Mouse (Mus musculus): ENCODE measurements around the gene Ly6g6d. TPM values are rescaled to one million over a fixed set of nuclear protein-coding genes. Genes with fewer than 3 reads are reported as not detected.
"Not testable (repeated sequence)": the region's sequence is repeated elsewhere in the genome, so short reads cannot be mapped to it uniquely, and the experiment has no call there.

Ly6g6d gene
- polyA plus RNA-seq (2012; ENCODE audit: insufficient read depth, low replicate concordance) = 79.9 and 106 TPM in 2 replicates

GRCm38 (mm10) chr17:35077786-35078233 is at the start of gene Ly6g6d:
Ly6g6d (minus strand) TSS chr17:35078065.
- H3K4me1 ChIP-seq = peaks cover 90% of the 10 kb centered on the region
- H3K36me3 ChIP-seq (replicated peaks; ENCODE audit: low read length) = peaks cover 75% of the 10 kb centered on the region
- no peaks in the 10 kb centered on the region for H3K27me3 ChIP-seq (replicated peaks)
- H3K4me3 ChIP-seq (replicated peaks) = peak within 1 kb of the TSS; percentile 86
- H3K9me3 ChIP-seq = 0 out of 2 replicates have a peak, but pooled peaks cover 3% of the 10 kb centered on the region
- no peak for TF ChIP-seq FLI1 (IDR thresholded peaks at IDR 0.05; ENCODE audit: low read length)
- no peak for TF ChIP-seq GATA1 (IDR thresholded peaks at IDR 0.05; ENCODE audit: borderline replicate concordance, low read length)

DNA sequence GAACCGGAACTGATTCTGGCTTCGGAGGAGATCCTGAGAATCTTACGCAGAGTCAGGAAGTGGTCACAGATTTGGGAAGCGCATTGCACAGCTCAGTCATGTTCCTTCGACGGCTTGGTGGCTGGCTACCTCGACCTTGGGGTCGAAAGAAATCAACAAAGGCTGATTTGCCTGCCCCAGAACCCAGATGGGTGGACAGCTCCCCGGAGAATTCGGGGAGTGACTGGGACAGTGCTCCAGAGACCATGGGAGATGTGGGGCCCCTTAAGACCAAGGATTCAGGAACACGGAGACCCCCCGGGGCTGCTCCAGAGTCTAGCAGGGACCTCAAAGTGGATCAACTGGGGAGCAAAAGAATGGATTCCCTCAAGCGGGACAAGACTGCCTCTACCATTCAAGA is 49.2 kb upstream of the Ly6g6d start:
- H3K4me1 ChIP-seq = peaks cover 76% of the 10 kb centered on the region
- no peaks in the 10 kb centered on the region for H3K9me3 ChIP-seq
- H3K36me3 ChIP-seq (replicated peaks; ENCODE audit: low read length) = peaks cover 59% of the 10 kb centered on the region
- TF ChIP-seq GATA1 (IDR thresholded peaks at IDR 0.05; ENCODE audit: borderline replicate concordance, low read length) (no peak), FLI1 (IDR thresholded peaks at IDR 0.05; ENCODE audit: low read length) (no peak)
- H3K27me3 ChIP-seq (replicated peaks) = no peaks in the 10 kb centered on the region
- peak overlapping the region; percentile 96 for H3K4me3 ChIP-seq (replicated peaks)

- H3K4me1 ChIP-seq = peaks cover 74% of the 10 kb centered on the region
- no peaks in the 10 kb centered on the region for H3K27me3 ChIP-seq (replicated peaks)
- H3K9me3 ChIP-seq = no peaks in the 10 kb centered on the region
- TF ChIP-seq GATA1 (IDR thresholded peaks at IDR 0.05; ENCODE audit: borderline replicate concordance, low read length) (no peak), FLI1 (IDR thresholded peaks at IDR 0.05; ENCODE audit: low read length) (no peak; the same call in 1 of the 2 replicates)
- peaks cover 56% of the 10 kb centered on the region for H3K36me3 ChIP-seq (replicated peaks; ENCODE audit: low read length)
- H3K4me3 ChIP-seq (replicated peaks) = peak within 1 kb of the TSS; percentile 96
Measured at GRCm38 (mm10) chr17:35126206-35126611, 48.3 kb upstream of the Ly6g6d start, which contains the start of gene D17H6S53E. D17H6S53E (plus strand) TSS chr17:35126373.

DNA sequence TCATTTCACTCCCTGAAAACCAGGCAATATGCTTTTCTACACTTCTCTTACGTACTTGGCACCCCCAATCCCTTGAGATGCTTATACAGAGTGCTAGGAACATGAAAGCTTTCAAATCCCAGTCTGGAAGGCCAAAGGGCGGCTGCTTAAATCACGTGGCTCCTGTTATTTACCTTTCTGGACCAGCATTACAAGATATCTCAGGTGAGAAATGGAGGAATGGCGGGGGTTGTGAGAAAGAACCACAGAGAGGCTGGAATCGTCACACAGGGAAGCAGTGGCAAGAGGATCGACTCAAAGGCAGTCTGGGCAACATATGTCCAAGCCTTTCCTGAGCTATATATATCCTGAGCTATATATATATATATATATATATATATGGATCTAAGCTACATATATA is 47.7 kb upstream of the Ly6g6d start:
- peaks cover 50% of the 10 kb centered on the region for H3K36me3 ChIP-seq (replicated peaks; ENCODE audit: low read length)
- H3K9me3 ChIP-seq = no peaks in the 10 kb centered on the region
- no peak for TF ChIP-seq FLI1 (IDR thresholded peaks at IDR 0.05; ENCODE audit: low read length)
- TF ChIP-seq GATA1 (IDR thresholded peaks at IDR 0.05; ENCODE audit: borderline replicate concordance, low read length) = no peak
- H3K27me3 ChIP-seq (replicated peaks) = no peaks in the 10 kb centered on the region
- peaks cover 69% of the 10 kb centered on the region for H3K4me1 ChIP-seq
- H3K4me3 ChIP-seq (replicated peaks) = peak overlapping the region; percentile 96

- Histone ChIP-seq H3K27me3 (replicated peaks) (no peaks in the 10 kb centered on the region), H3K9me3 (no peaks in the 10 kb centered on the region), H3K36me3 (replicated peaks; ENCODE audit: low read length) (peaks cover 46% of the 10 kb centered on the region), H3K4me1 (peaks cover 69% of the 10 kb centered on the region), H3K4me3 (replicated peaks) (peak overlapping the region; percentile 96)
- no peak for TF ChIP-seq FLI1 (IDR thresholded peaks at IDR 0.05; ENCODE audit: low read length)
- TF ChIP-seq GATA1 (IDR thresholded peaks at IDR 0.05; ENCODE audit: borderline replicate concordance, low read length) = no peak
Measured at GRCm38 (mm10) chr17:35125081-35125480, 47.2 kb upstream of the Ly6g6d start.

DNA sequence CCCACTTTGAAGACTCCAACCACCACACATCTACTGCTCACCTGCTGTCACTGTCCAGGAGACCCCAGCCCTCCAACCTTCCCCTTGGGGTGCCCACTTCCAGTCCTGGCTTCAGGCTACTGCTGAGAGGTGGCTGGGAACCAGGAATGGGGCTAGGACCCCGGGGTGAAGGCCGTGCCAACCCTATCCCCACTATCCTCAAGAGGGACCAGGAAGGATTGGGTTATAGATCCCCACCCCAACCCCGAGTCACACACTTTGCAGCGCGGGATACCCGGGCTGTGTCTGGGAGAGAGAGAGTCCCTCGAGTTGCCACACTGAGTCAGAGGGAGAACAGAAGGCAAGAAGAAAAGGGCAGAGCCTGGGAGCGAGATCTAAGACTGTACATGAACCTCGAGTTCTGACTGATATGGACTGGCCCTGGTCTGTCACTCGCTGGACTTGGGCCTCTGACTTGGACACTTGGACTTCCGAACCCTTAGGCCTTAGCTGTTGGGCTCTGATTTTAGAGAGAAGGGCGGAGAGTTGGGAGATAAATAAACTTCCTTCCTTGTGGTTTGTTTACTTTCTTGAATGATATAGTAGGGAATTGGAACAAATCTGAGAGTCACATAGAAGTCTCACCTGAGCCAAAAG is 46.5 kb upstream of the Ly6g6d start:
- not testable (repeated sequence) for H3K27me3 ChIP-seq (replicated peaks); H3K4me3 ChIP-seq (replicated peaks); H3K9me3 ChIP-seq
- peaks cover 71% of the 10 kb centered on the region for H3K4me1 ChIP-seq
- peaks cover 48% of the 10 kb centered on the region for H3K36me3 ChIP-seq (replicated peaks; ENCODE audit: low read length)

DNA sequence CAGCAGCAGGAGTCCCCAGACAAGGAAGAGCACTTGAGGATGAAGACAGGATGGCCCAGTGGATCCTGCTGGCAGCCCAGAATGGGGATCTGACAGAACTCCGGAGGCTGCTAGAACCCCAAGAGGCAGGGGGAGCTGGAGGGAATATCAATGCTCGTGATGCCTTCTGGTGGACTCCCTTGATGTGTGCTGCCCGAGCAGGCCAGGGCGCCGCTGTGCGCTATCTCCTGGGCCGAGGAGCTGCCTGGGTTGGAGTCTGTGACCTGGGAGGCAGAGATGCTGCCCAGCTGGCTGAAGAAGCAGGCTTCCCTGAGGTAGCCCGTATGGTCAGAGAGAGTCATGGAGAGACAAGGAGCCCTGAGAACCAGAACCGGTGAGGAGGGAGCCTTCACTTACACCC is 45.4 kb upstream of the Ly6g6d start:
- H3K9me3 ChIP-seq; H3K27me3 ChIP-seq (replicated peaks); H3K4me3 ChIP-seq (replicated peaks): not testable (repeated sequence)
- peaks cover 47% of the 10 kb centered on the region for H3K36me3 ChIP-seq (replicated peaks; ENCODE audit: low read length)
- H3K4me1 ChIP-seq = peaks cover 64% of the 10 kb centered on the region

DNA sequence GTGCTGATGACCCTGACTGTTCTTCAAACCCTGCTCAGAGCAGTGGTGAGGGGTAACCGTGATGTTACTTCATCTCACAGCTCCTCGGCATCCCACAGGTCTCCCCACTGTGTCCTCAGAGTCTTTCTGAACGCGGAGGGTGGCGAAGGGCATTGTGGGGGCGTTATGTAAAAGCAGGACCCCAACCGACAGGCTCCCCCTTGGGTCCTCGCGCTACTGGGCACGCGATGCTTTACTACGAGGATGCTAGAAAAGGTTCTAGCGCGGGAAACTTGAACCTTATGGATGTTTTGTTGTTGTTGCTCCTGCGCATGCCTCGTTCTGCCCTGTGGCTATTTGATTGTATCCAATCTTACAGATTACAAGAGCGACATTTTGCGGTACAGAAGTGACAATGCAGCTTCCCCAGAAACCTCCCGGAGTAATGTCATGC is 44.0 kb upstream of the Ly6g6d start, which contains the start of gene Csnk2b:
Gene Csnk2b (minus strand): TSS at position 183 of the 433 bp plus-strand sequence.
- Histone ChIP-seq H3K4me3 (replicated peaks) (peak within 1 kb of the TSS; percentile 99), H3K36me3 (replicated peaks; ENCODE audit: low read length) (peaks cover 51% of the 10 kb centered on the region), H3K4me1 (peaks cover 61% of the 10 kb centered on the region), H3K9me3 (no peaks in the 10 kb centered on the region), H3K27me3 (replicated peaks) (no peaks in the 10 kb centered on the region)
- TF ChIP-seq GATA1 (IDR thresholded peaks at IDR 0.05; ENCODE audit: borderline replicate concordance, low read length) (no peak), FLI1 (IDR thresholded peaks at IDR 0.05; ENCODE audit: low read length) (no peak; the same call in 1 of the 2 replicates)

DNA sequence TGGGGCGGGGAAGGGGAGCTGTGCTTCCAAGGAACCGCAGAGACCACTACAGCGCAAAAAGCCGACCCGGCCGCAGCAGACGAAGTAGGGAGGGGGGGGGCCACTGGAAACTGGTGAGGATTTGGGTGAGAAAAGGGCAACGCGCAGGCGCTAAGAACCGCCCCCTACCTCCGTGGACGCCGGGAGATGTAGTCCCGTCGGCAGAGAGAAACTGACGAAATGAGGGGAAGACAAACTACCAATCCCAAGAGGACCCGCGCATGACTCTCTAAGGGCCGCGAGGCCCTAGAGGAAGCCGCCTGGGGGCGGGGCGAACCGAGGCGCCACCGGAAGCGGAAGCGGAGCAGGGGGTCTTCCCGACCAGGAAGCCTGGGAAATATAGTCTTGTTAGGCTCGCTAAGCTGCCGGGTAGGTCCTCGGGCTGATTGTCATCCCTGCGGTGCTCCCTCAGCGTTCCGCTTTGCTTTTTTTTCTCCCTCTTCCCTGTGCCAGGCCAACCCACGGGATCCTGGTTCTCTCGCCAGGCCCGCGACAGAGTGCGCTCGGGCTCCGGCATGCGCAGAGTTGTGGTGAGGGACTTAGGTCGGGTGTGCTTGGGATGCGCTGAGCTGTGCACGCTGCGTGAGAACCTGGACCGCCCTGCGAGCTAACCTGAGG is 43.4 kb upstream of the Ly6g6d start, which contains the start of gene Gpank1:
Gene Gpank1 (plus strand): TSS at position 313 of the 657 bp plus-strand sequence.
- Histone ChIP-seq H3K4me1 (peaks cover 56% of the 10 kb centered on the region), H3K9me3 (no peaks in the 10 kb centered on the region), H3K4me3 (replicated peaks) (peak within 1 kb of the TSS; percentile 99), H3K27me3 (replicated peaks) (no peaks in the 10 kb centered on the region), H3K36me3 (replicated peaks; ENCODE audit: low read length) (peaks cover 56% of the 10 kb centered on the region)
- TF ChIP-seq FLI1 (IDR thresholded peaks at IDR 0.05; ENCODE audit: low read length) = peak; percentile 64; the same call in 1 of the 2 replicates
- no peak for TF ChIP-seq GATA1 (IDR thresholded peaks at IDR 0.05; ENCODE audit: borderline replicate concordance, low read length)

DNA sequence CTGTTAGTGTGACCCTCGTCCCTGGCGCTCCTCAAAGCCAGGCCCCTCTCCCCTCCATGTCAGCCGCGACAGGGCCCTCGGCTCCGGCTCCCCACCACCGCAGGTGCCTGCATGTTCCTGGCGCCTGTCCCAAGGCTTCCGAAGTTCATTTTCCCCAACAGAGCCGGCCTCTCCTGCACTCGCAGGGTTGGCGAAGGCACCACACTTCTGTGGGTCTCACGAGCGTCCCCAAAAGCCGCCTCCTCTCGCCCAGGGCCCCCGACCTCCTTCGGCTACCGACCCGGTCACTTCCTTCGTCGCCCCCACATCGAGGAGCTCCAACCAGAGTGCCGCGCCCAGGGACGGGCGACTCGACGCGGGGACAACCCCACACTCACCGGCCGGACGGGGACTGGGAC is 42.9 kb upstream of the Ly6g6d start:
- TF ChIP-seq GATA1 (IDR thresholded peaks at IDR 0.05; ENCODE audit: borderline replicate concordance, low read length) = no peak
- no peak for TF ChIP-seq FLI1 (IDR thresholded peaks at IDR 0.05; ENCODE audit: low read length)
- no peaks in the 10 kb centered on the region for H3K9me3 ChIP-seq
- peaks cover 61% of the 10 kb centered on the region for H3K36me3 ChIP-seq (replicated peaks; ENCODE audit: low read length)
- H3K4me1 ChIP-seq = peaks cover 57% of the 10 kb centered on the region
- H3K4me3 ChIP-seq (replicated peaks) = peak overlapping the region; percentile 99
- H3K27me3 ChIP-seq (replicated peaks) = no peaks in the 10 kb centered on the region

All from megakaryocyte, embryonic 14.5 days (primary cell).